Mouse (Mus musculus) layer of hippocampus, postnatal 14 days (tissue): Measurements from ENCODE around the gene Klk1b24. TPM values are rescaled to one million over a fixed set of nuclear protein-coding genes. Genes with fewer than 3 reads are reported as not detected.
"Not testable (repeated sequence)": the region's sequence is repeated elsewhere in the genome, so short reads cannot be mapped to it uniquely, and the experiment has no call there.

ENCODE experiments used
- DNase-seq, 2 experiments: peaks; one replicate each; pipeline ENCODE4 v3.0.0; 2021 to 2022; ENCODE audit warnings: low spot score in 2 of 2, mixed read lengths in 1 of 2
- long read RNA-seq, 2 experiments: library from polyadenylated mRNA; stranded (forward); transcript quantifications; one replicate each; pipeline ENCODE4 v2.0.0; 2021
- total RNA-seq, 2 experiments: library from RNA; stranded (reverse); gene quantifications; 2 replicates each; pipeline ENCODE4 v1.2.3; 2021

Klk1b24 gene
- not detected for total RNA-seq
- long read RNA-seq, experiment 1, result 0 reads
- long read RNA-seq, experiment 2, result 0 reads

- DNase-seq, result not testable (repeated sequence)
These were observed at the start of gene Klk1b24 for GRCm38 (mm10) chr7:44187936-44188335. Gene Klk1b24, plus strand, starts transcription at chr7:44188236.

- DNase-seq, result no peak
These were observed 8.6 kb upstream of the Klk1b24 start for GRCm38 (mm10) chr7:44179299-44180045.

- not testable (repeated sequence) for DNase-seq
These were observed 1.5 kb upstream of the Klk1b24 start for GRCm38 (mm10) chr7:44186516-44186915.

GRCm38 (mm10) chr7:44193466-44193865, 5.4 kb downstream of the Klk1b24 start:
- not testable (repeated sequence) for DNase-seq

GRCm38 (mm10) chr7:44197891-44198290, 9.9 kb downstream of the Klk1b24 start, which contains the start of gene Klk1b3:
Gene Klk1b3, plus strand, starts transcription at chr7:44198191.
- DNase-seq, result no peak

- not testable (repeated sequence) for DNase-seq
These were observed 19.1 kb downstream of the Klk1b24 start, which contains the start of gene Klk1b4 for GRCm38 (mm10) chr7:44207135-44207534. Gene Klk1b4, plus strand, starts transcription at chr7:44207435.

GRCm38 (mm10) chr7:44208307-44208706, 20.3 kb downstream of the Klk1b24 start:
- DNase-seq, result no peak

- DNase-seq, result no peak
These were observed 27.6 kb downstream of the Klk1b24 start, which contains the start of gene Klk1b5 for GRCm38 (mm10) chr7:44215645-44216044. Gene Klk1b5, plus strand, starts transcription at chr7:44215945.

- not testable (repeated sequence) for DNase-seq
These were observed 33.6 kb downstream of the Klk1b24 start for GRCm38 (mm10) chr7:44221601-44222000.

GRCm38 (mm10) chr7:44222335-44222734, 34.3 kb downstream of the Klk1b24 start:
- not testable (repeated sequence) for DNase-seq

- DNase-seq, result no peak
These were observed 37.0 kb downstream of the Klk1b24 start, which contains the start of gene Klk1 for GRCm38 (mm10) chr7:44225076-44225475. Gene Klk1, plus strand, starts transcription at chr7:44225360.

- no peak for DNase-seq
These were observed 47.9 kb downstream of the Klk1b24 start, which contains the start of gene Gm36864 for GRCm38 (mm10) chr7:44235909-44236308. Gene Gm36864, plus strand, starts transcription at chr7:44236177.

- DNase-seq, result no peak
These were observed 51.9 kb downstream of the Klk1b24 start for GRCm38 (mm10) chr7:44239913-44240312.

GRCm38 (mm10) chr7:44240712-44241111, 52.7 kb downstream of the Klk1b24 start:
- DNase-seq, result no peak

- DNase-seq, result no peak
These were observed 53.1 kb downstream of the Klk1b24 start for GRCm38 (mm10) chr7:44241163-44241562.

Other genes starting within 250 kb of the Klk1b24 start
- gene Klk1b8, start 237.6 kb upstream of the Klk1b24 start, total RNA-seq, result not detected
- not detected for gene Klk1b1, start 221.5 kb upstream of the Klk1b24 start, total RNA-seq
- gene Klk1b9, start 212.2 kb upstream of the Klk1b24 start, total RNA-seq, result not detected
- gene Klk1b11, start 192.4 kb upstream of the Klk1b24 start, total RNA-seq, result not detected
- not detected for gene Klk1b26, start 176.1 kb upstream of the Klk1b24 start, total RNA-seq
- not detected for gene Klk1b27, start 135.9 kb upstream of the Klk1b24 start, total RNA-seq
- not detected for gene Klk1b21, start 85.9 kb upstream of the Klk1b24 start, total RNA-seq
- gene Klk1b22, start 75.6 kb upstream of the Klk1b24 start, total RNA-seq, result not detected
- not detected for gene Klk1b16, start 51.5 kb upstream of the Klk1b24 start, total RNA-seq
- not detected for gene Klk1b3, start 10.0 kb downstream of the Klk1b24 start, total RNA-seq
- not detected for gene Klk1b4, start 19.2 kb downstream of the Klk1b24 start, total RNA-seq
- gene Klk1b5, start 27.7 kb downstream of the Klk1b24 start, total RNA-seq, result not detected
- gene Klk1, start 37.1 kb downstream of the Klk1b24 start, total RNA-seq, result not detected
- gene Gm36864, start 47.9 kb downstream of the Klk1b24 start, total RNA-seq, result not detected
- 1 to 10 TPM; 1.4 to 1.5 TPM for gene 1700028J19Rik, start 58.5 kb downstream of the Klk1b24 start, total RNA-seq
- gene 2410002F23Rik, start 58.5 kb downstream of the Klk1b24 start, total RNA-seq, result 100 to 1,000 TPM in 1 of 2 experiments, 10 to 100 TPM in 1; 83.1 to 105 TPM
- not detected for gene Acp4, start 69.1 kb downstream of the Klk1b24 start, total RNA-seq
- not detected for gene Gm15517, start 73.2 kb downstream of the Klk1b24 start, total RNA-seq
- 1 to 10 TPM; 2.5 to 2.8 TPM for gene Clec11a, start 118.7 kb downstream of the Klk1b24 start, total RNA-seq
- 100 to 1,000 TPM; 566 to 582 TPM for gene Shank1, start 122.0 kb downstream of the Klk1b24 start, total RNA-seq
- gene Syt3, start 195.9 kb downstream of the Klk1b24 start, total RNA-seq, result 10 to 100 TPM; 95.5 to 98.4 TPM
- gene 1700008O03Rik, start 197.6 kb downstream of the Klk1b24 start, total RNA-seq, result 1 to 10 TPM; 2.3 TPM
- 100 to 1,000 TPM; 299 to 301 TPM for gene Lrrc4b, start 240.8 kb downstream of the Klk1b24 start, total RNA-seq